Mouse (Mus musculus) liver, adult 2 months (tissue): ENCODE results near the gene Rad51. TPM values are rescaled to one million over a fixed set of nuclear protein-coding genes. Genes with fewer than 3 reads are reported as not detected.

ENCODE experiments used
- DNase-seq: peaks from one replicate; pipeline ENCODE4 v3.0.0-alpha.2; 2011; ENCODE audit warnings: low read depth, low spot score; ENCODE audit errors: extremely low read depth
- H3K27ac ChIP-seq: fragments of 200-500 bp; replicated peaks from 2 replicates; pipeline ENCODE4 v1.5.1; 2012; ENCODE audit warnings: low read depth, mild to moderate bottlenecking, control low read depth, inconsistent platforms, low read length; ENCODE audit not compliant: insufficient read depth
- H3K27me3 ChIP-seq: fragments of 200-500 bp; 2 replicates; pipeline ENCODE4 v1.6.1; 2012; ENCODE audit warnings: mild to moderate bottlenecking, moderate library complexity, low read length, inconsistent platforms; ENCODE audit not compliant: control insufficient read depth, insufficient read depth
- H3K36me3 ChIP-seq: fragments of 200-500 bp; 2 replicates; pipeline ENCODE4 v1.6.1; 2012; ENCODE audit warnings: low read length, inconsistent platforms; ENCODE audit not compliant: control insufficient read depth, insufficient read depth
- H3K4me1 ChIP-seq: fragments of 200-500 bp; 2 replicates; pipeline ENCODE4 v1.6.1; 2011; ENCODE audit warnings: low read length; ENCODE audit not compliant: control insufficient read depth, insufficient read depth
- H3K4me3 ChIP-seq: fragments of 200-500 bp; 2 replicates; pipeline ENCODE4 v1.5.1; 2011; ENCODE audit warnings: low read depth, mild to moderate bottlenecking, control low read depth, low read length, moderate library complexity; ENCODE audit not compliant: insufficient read depth
- H3K79me2 ChIP-seq: fragments of 200-500 bp; 2 replicates; pipeline ENCODE4 v1.6.1; 2012; ENCODE audit warnings: inconsistent platforms, mild to moderate bottlenecking, low read length, moderate library complexity; ENCODE audit not compliant: control insufficient read depth, insufficient read depth
- H3K9ac ChIP-seq: fragments of 200-500 bp; 2 replicates; pipeline ENCODE4 v1.6.1; 2012; ENCODE audit warnings: low read depth, mild to moderate bottlenecking, control low read depth, inconsistent platforms, low read length
- CTCF ChIP-seq: fragments of 200-500 bp; IDR thresholded peaks from 2 replicates; pipeline ENCODE4 v1.5.1; 2011; ENCODE audit warnings: low read depth, low read length, control low read depth
- POLR2A ChIP-seq: fragments of 200-500 bp; IDR thresholded peaks from 2 replicates; pipeline ENCODE4 v1.6.1; 2011; ENCODE audit warnings: low read length, control low read depth; ENCODE audit not compliant: insufficient read depth; ENCODE audit errors: extremely low read depth
- WGBS: fragments of 180-500 bp; shearing (Covaris S2); methylation state at CpG from one replicate; pipeline ENCODE4 v1.1.7; 2018; 5-methylcytosine and 5-hydroxymethylcytosine counted together
- polyA plus RNA-seq: library from polyadenylated mRNA; depleted of rRNA; stranded (reverse); fragments of >200 nt; gene quantifications from 2 replicates; pipeline ENCODE4 v1.2.3, GENCODE M21; 2012
- total RNA-seq: library from RNA; depleted of rRNA; stranded (reverse); fragments of >200 nt; gene quantifications from 2 replicates; pipeline ENCODE4 v1.2.3, GENCODE M21; 2014

Rad51 gene
- total and polyA plus RNA-seq, 2 experiments: 0.51 to 0.65 TPM

- no peak for DNase-seq
- WGBS: 76% methylated on average over 5 of the region's 5 CpGs
- Histone ChIP-seq H3K27ac (no peak overlapping the region), H3K4me3 (no peak overlapping the region), H3K9ac (no peak overlapping the region), H3K27me3 (no peaks in the 10 kb centered on the region), H3K36me3 (no peaks in the 10 kb centered on the region), H3K79me2 (no peaks in the 10 kb centered on the region), H3K4me1 (0 out of 2 replicates have a peak, but pooled peaks cover under 1% of the 10 kb centered on the region)
- no peak for TF ChIP-seq CTCF
- TF ChIP-seq POLR2A: no peak
These were observed 64.9 kb downstream of the Rad51 start for GRCm38 (mm10) chr2:119177384-119177939.

GRCm38 (mm10) chr2:119182914-119183313 lies 70.3 kb downstream of the Rad51 start:
- WGBS: 91% methylated on average over 7 of the region's 7 CpGs
- no peak overlapping the region for H3K4me3 ChIP-seq

GRCm38 (mm10) chr2:119189029-119189710 lies 76.6 kb downstream of the Rad51 start:
- Histone ChIP-seq H3K79me2 (no peaks in the 10 kb centered on the region), H3K27ac (no peak overlapping the region), H3K9ac (no peak overlapping the region), H3K36me3 (no peaks in the 10 kb centered on the region), H3K4me3 (peak overlapping the region; percentile 0; the same call in 1 of the 2 replicates), H3K27me3 (no peaks in the 10 kb centered on the region), H3K4me1 (0 out of 2 replicates have a peak, but pooled peaks cover 3% of the 10 kb centered on the region)
- WGBS: 8% methylated on average over 15 of the region's 15 CpGs
- peak; percentile 61 for DNase-seq
- TF ChIP-seq CTCF: peak; percentile 96
- no peak for TF ChIP-seq POLR2A

More at GRCm38 (mm10) chr2:119182914-119183313, 70.3 kb downstream of the Rad51 start:
- TF ChIP-seq POLR2A: no peak
- TF ChIP-seq CTCF: no peak
- no peak for DNase-seq
- Histone ChIP-seq H3K36me3 (no peaks in the 10 kb centered on the region; the same call in 1 of the 2 replicates), H3K79me2 (no peaks in the 10 kb centered on the region), H3K4me1 (no peaks in the 10 kb centered on the region), H3K9ac (no peak overlapping the region), H3K27ac (no peak overlapping the region), H3K27me3 (no peaks in the 10 kb centered on the region)

- Histone ChIP-seq H3K4me1 (0 out of 2 replicates have a peak, but pooled peaks cover 3% of the 10 kb centered on the region), H3K27me3 (no peaks in the 10 kb centered on the region), H3K27ac (no peak overlapping the region), H3K9ac (no peak overlapping the region), H3K4me3 (no peak overlapping the region), H3K79me2 (0 out of 2 replicates have a peak, but pooled peaks cover 3% of the 10 kb centered on the region), H3K36me3 (no peaks in the 10 kb centered on the region)
- no peak for TF ChIP-seq CTCF
- TF ChIP-seq POLR2A: no peak
- 71% methylated on average over 5 of the region's 5 CpGs for WGBS
- DNase-seq: no peak
These were observed 78.4 kb downstream of the Rad51 start for GRCm38 (mm10) chr2:119190969-119191368.

- TF ChIP-seq CTCF (no peak), POLR2A (no peak)
- Histone ChIP-seq H3K79me2 (0 out of 2 replicates have a peak, but pooled peaks cover 5% of the 10 kb centered on the region), H3K4me3 (no peak overlapping the region), H3K9ac (no peak overlapping the region), H3K27me3 (no peaks in the 10 kb centered on the region), H3K4me1 (peaks cover 1% of the 10 kb centered on the region; the same call in 1 of the 2 replicates), H3K27ac (no peak overlapping the region), H3K36me3 (no peaks in the 10 kb centered on the region)
- no peak for DNase-seq
- WGBS: 94% methylated on average over 5 of the region's 5 CpGs
These were observed 81.5 kb downstream of the Rad51 start for GRCm38 (mm10) chr2:119194140-119194539.
